Mouse (Mus musculus): ENCODE results near the gene Vamp8.

The Vamp8 gene

DNA sequence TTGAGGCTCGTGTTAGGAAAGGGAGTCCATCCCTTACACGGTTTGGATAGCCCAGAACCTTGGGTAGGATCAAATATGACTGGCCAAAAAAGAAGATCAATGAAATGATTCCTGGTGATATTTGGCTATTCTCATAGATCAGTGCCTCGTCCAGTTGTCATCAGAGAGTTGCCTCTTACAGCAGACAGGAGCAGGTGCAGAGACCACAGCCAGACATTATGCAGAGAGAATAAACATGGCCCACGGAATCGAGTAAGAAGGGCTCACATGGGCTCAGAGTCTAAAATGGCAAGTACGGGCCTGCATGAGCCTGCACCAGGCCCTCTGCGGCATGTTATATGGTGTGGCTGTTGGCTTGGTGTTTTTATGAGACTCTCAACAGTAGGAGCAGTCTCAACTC lies 14.9 kb upstream of the Vamp8 start:
- DNase-seq (ENCODE audit: low read depth, low spot score): no peak

DNA sequence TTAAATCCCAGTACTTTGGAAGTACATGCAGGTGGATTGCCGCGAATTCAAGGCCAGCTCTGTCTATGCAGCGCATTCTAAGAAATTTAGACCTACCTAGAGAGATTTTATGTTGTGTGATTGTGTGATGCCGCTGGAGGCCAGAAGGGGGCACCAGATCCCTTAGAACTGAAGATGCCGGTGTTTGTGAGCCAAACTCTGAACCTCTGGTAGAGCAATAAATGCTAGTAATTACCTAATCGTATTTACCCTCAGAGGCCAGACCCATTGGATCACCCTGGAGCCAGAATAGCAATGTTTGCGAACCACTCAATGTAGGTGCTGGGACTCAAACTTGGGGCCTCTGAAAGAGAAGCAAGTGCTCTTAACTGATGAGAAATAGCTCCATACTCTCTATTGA lies 11.4 kb upstream of the Vamp8 start:
- DNase-seq (ENCODE audit: low read depth, low spot score): no peak

DNA sequence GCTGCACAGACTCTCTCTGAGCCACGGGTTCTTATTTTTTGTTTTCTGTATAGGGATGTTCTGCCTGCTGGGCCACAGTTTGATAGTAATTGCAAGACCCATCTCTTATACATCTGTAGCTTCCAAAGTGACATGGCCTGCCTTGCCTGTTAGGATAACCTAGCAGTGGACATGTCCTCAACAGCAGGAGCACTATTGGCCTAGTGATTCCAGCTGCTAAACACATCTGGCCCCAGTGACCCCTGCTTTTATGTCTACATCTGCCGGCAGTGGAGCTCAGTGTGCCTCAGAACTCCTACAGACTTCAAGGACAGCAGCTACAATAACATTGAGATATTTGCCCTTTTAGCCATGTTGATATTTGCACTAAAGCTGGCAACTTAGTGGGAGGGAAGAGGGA lies 9.5 kb upstream of the Vamp8 start:
- DNase-seq (ENCODE audit: low read depth, low spot score): no peak

DNA sequence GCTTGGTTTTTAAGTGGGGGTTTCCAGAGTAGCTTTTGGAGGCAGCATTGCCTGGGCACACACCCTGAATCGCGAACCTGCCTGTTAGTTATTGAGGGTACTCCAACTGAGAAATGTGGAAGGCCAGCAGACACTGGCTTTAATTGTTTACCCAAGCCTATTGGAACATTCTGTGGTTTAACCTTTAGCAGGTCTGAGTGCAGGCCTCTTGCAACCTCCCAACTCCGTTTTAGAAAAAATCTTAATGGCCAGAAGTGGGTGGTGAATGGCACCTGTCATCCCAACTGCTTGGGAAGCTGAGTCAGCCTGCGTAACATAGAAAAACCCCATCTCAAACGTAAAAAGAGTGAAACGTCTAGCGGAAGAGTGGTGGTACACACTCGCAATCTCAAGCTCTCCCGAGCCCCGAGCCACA lies 6.3 kb upstream of the Vamp8 start:
- no peak for DNase-seq (ENCODE audit: low read depth, low spot score)

DNA sequence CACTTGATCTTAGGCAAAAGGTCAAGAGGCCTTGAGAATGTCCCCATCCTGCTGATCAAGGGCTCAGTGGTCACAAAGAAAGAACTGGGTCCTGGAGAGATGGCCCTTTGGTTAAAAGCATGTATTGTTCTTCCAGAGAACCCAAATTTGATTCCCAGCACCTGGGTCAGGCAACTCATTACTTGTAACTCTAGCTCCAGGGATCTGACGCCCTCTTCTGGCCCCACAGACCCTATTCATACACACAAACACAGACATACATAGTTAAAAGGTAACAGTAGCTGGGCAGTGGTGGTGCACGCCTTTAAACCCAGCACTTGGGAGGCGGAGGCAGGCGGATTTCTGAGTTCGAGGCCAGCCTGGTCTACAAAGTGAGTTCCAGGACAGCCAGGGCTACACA lies 1.8 kb upstream of the Vamp8 start:
- DNase-seq (ENCODE audit: low read depth, low spot score): no peak

DNA sequence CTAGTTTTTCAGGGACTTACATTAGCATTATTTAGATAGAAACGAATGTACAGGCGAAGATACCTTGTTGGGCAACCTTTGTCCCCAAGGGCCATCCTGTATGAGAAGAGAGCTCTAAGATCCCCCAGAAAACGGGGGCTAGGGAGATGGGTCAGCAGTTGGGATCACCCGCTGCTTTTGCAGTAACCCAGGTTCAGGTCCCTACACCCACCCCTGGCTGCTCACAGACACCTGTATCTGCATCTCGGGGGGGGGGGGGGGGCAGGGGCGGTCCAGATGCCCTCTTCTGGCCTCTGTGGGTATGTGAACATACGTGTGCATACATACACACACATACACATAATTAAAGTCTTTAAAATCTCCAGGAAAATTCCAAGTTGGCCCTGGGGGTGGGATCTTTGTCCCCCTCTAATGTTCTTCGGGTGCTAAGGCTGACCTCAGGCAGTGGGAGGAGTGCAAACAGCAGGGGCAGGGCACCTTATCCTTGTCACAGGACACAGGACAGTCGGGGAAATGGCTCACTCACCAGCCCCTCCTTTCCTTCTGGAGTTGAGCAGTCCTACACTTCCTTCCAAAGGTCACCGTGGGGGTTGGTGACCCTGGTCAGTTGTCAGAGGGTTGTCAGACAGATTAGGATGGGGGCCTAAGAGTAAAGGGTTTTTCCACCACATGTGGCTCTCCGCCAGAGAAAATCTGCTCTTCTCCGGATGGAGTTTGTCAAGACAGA lies 455 bp upstream of the Vamp8 start:
- no peak for DNase-seq (ENCODE audit: low read depth, low spot score)

DNA sequence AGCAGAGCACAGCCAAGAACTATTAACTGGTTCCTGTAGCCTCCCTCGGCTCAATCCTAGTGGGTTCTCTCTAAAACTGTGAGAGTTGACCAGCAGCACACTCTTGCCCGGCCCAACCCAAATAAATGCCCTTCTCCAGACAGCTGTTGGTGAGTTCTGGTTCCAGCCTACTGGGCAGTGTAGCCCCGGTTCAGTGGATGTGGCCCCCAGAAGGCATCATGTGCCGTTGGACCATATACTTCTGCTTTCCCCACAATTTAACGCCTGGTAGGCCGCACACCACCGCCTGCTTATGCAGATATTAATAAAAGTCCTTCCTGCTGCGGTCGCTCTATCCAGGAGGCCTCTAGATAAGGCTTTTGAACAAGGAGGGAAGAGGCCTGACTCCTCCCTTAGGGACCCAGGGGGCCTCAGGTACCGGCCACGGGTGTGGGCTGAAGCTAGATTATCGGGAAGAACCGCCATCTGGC lies 997 bp downstream of the Vamp8 start:
- no peak for DNase-seq (ENCODE audit: low read depth, low spot score)

DNA sequence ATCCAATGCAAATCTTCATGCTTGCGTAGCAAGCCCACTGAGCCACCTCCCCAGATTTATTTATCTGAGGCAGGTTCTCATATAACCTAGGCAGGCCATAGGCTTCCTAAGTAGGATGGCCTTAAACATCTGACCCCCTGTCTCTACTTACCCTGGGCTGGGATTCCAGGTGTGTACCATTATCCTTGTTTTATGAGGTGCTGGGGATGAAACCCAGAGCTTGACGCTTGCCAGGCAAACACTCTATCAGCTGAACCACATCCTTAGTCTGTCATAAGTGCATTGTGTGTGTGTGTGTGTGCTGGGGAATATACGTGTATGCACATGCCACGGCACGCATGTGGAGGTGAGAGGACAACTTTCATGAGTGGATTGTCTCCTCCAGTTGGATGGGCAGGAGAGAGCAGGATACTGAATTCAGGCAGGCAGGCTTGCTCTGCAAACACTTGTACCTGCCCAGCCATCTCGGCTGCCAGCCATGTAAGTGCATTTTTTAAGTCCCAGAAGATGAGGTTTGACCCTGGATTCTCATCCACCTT lies 1.6 kb downstream of the Vamp8 start:
- no peak for DNase-seq (ENCODE audit: low read depth, low spot score)

DNA sequence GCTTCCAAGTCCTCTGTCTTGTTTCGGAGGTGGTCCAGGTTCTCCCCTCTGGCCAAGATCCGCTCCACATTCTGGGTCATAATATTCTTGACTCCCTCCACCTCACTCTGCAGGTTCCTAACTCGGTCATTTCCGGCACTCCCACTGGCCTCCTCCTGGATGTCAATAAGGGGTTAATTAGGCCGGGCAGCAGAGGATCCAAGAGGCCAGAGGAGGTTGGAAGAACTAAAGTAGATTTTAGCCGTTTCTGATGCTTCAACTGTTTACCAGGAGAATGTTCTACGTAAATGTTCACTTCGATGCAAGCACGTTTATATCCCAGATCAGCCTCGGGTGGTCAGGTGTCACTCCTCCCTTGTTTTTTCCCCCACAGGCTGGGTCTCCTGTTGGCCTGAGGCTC lies 2.2 kb downstream of the Vamp8 start:
- no peak for DNase-seq (ENCODE audit: low read depth, low spot score)

DNA sequence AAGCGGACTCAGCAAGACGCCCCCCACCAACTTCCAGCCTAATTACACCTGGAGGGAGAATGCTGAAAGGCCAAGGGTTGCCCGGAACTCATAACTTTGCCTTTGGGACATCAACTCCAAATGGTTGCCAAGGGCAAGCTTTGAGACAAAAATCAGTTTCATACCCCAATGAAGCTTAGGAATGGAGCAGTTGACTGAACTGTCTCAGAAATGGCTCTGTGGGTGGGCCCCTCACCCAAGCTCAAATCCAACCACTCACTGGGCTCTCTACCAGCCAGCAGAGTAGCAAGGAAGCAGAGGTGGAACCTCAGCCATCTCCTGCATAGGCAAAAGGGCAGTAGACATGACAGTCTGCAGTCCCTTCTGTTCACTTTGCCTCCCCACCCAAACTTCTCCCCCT lies 2.7 kb downstream of the Vamp8 start:
- DNase-seq (ENCODE audit: low read depth, low spot score): no peak

DNA sequence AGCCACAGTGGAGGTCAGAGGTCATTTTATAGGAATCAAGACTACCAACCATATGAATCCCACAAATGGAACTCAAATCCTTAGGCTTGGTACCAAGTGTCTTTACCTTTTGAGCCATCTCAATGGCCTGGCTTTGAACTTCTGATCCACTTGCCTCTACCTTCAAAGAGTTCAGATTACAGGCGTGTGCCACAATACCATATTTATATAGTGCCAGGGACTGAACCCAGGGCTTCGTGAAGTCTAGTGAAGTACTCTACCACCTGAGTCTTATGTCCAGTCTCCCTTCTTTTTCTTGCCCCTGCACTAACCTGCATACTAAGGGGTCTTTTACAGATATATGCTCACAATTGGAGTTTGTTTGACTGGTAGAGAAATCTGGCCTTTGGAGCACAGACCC lies 3.9 kb downstream of the Vamp8 start:
- no peak for DNase-seq (ENCODE audit: low read depth, low spot score)

DNA sequence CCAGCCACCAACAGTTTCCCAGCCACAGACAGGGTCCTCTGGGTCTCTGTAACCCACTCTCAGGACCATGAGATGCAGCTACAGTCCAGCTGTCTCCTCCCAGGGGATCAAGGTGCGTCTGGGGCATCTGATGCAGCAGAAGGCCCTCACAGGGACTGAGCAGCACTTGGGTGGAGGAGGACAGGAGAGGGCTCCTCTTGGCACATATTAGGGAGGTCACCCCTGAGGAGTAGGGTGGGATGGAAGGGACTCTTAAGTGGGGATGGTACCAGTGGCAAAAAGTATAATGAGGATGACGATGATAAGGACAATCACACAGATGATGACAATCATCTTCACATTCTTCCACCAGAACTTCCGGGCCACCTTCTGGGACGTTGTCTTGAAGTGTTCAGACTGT lies 5.2 kb downstream of the Vamp8 start:
- no peak for DNase-seq (ENCODE audit: low read depth, low spot score)

DNA sequence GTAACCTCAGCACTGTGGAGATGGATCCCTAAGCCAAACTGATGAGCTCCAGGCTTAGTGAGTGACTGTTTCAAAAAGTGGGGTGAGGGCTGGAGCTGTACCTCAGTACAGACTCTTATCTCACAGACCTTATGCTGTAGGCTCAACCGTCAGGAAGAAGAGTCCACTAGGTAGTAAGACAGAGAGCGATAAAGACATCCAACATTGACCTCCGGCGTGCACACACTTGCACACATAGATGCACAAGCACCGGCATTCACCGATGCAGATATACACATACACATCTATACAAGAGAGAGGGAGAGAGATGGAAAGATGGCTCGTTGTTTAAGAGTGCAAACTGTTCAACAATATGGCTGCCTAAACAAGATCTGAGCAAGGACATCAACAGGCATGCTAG lies 6.6 kb downstream of the Vamp8 start:
- no peak for DNase-seq (ENCODE audit: low read depth, low spot score)

DNA sequence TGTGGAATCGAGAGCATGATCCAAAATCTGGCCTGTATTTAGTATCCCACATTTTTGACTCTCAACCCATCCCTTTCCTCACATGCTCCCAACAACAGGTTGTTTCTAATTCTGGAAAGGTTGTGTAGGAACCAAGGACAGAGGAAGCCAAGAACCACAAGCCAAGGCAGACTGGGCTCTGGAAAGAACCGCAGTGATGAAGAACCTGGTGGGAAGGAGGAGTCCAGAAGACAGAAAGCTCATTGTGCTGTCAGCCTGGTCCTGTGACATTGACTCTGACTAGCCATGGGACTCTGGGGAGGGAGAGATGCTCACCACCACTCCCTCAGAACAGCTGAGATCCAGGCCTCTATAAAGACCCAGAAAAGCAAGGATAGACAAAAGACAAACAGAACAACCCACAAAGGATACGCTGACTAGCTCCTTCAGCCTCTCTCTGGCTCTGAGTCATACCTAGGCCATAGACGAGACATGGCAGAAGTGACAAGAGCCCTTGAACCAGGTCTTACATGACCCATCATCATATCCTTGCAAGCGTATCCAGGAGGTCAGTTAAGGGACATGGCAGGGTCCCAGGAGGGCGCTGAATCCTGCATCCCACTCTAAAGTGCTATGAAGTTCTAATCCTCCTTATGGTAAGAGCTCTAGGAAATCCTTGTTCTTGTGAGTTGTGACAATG lies 7.2 kb downstream of the Vamp8 start:
- DNase-seq (ENCODE audit: low read depth, low spot score): no peak

DNA sequence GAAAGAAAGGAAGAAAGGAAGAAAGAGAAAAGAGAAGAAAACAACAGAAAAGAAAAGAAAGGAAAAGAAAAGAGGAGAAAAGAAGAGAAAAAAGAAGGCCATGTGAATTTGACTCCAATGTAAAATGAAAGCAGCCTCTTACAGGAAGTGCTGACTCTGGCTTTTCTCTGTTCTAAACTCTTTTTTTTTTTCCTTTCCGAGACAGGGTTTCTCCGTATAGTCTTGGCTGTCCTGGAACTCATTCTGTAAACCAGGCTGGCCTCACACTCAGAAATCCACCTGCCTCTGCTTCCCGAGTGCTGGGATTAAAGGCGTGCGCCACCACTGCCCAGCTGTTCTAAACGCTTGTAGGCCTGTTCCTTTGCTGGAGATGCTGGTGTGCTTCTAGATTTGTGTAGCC lies 8.0 kb downstream of the Vamp8 start:
- DNase-seq (ENCODE audit: low read depth, low spot score): no peak

DNA sequence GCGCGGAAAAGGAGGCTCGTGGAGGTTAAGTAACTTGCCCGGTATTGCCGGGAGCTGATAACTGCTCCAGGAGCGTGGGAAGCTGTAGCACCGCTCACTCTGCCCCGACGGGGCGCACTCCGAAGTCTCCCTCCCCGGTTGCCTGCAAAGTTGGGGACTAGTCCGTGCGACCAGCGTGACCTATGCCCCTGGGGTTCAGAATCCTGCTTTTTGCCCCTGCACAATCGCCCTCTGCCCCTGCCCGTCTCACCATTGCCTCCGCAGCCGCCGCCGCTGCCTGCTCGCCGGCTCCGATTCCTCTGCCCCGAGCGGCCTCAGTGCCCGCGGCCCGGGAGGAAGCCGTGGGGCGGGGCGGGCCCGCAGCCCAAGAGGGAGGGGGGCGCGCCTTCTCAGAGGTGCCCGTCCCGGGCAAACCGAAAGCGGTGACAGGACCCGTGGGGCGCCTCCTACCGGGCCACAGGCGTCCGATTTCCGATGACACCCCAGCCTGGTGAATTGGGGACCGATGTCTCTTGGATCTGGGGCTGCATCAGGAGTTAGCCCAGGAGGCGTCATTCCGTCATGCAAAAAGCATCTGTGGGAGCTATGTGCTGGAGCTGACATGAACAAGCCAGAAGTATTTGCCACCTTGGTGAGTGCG lies 10.3 kb downstream of the Vamp8 start, which contains the start of gene Vamp5:
TSS of gene Vamp5 (minus strand) at position 338 of the 640 bp plus-strand sequence.
- no peak for DNase-seq (ENCODE audit: low read depth, low spot score)

DNA sequence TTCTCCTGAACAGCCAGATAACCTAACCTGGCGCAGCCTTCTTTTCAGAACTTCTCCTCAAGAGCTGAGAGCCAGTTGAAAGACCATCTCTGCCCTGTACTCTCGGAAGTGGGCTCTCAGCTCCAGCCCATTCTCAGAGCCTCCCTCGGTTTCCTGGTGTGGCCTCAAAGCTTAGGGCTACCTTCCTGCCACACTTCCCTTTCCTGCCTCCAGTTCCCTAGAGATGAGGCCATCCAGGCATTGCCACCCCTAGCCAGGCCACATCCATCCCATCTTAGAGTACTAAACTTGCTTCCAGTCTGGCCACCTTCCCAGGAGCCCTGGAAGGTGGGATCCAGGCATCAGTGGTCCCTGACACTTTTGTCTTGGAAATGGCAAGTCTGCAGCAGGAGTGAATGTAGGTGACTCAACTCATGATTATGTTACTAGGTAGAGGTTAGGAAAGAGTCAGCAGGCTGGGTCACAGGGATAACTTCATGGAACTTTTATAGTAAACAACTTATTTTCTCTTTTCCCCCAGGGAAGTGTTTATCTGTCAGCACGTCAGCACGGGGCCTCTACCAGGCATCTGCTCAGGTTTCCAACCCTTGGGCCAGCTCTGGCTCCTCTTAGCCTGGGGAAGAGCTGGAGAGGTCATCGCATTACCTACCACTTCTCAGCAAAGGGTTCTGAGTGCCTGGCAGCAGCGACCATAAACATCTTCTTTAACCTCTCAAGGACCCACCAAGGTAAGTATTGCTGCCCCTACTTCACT lies 10.9 kb downstream of the Vamp8 start:
- DNase-seq (ENCODE audit: low read depth, low spot score): no peak

DNA sequence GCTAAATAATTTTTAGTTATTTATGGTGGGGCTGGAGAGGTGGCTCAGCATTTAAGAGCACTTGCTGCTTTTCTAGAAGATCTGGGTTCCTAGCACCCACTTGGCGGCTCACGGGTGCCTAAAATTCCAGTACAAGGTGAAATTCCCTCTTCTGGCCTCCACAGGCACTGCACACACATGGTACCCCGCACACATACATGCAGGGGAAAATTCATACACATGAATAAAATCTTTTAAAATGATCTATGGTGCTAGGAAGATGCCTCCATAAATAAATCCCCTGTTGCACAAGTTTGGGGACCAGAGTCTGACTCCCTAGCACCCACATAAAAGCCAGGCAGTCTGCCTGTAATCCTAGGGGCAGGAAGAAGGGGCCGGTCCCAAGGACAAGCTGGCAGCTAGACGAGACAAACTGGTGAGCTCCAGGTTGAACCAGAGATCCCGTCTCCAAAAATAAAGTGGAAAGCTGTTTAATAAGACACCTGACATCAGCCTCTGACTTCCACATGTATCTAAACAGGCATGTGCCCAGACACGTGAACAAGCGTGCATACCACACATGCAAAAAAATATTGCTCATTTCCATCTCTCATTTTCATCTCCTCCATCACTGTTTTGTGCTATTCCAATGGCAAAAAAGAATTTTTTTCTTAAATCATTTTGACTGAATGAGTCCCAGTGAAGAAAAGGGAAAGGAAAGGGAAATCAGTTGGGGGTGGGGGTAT lies 11.8 kb downstream of the Vamp8 start:
- DNase-seq (ENCODE audit: low read depth, low spot score): no peak

DNA sequence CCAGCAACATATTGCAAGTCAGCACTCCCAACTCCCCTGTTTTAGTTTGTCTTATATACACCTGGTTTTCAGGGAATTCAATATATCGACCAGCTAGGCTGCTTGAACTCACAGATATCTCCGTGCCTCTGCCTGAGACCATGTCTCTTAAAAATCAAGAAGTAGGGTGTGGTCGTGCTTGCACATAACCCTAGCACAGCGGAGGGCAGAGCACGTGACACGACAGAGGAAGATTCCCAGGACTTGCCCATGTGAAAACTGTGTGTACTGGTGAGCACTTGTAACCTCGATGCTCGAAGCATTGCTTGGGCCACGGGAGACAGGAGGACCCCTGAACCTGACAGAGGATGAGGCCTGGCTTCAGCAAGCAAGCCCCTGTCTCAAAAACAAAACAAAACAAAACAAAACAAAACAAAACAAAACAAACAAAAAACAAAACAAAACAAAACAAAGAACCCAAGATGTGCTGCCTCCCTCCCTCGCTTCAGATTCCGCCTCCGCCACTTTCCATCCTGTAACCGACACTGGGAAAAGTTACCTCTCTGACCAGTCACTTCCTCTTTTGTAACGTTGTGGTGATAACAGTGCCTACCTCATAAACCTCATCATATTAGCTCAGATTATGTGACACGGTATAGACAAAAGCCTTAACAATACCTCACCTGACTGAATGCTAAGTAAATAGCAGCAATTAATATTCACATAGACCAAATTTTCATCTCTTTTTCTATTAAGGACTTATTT lies 15.5 kb downstream of the Vamp8 start:
- no peak for DNase-seq (ENCODE audit: low read depth, low spot score)

DNA sequence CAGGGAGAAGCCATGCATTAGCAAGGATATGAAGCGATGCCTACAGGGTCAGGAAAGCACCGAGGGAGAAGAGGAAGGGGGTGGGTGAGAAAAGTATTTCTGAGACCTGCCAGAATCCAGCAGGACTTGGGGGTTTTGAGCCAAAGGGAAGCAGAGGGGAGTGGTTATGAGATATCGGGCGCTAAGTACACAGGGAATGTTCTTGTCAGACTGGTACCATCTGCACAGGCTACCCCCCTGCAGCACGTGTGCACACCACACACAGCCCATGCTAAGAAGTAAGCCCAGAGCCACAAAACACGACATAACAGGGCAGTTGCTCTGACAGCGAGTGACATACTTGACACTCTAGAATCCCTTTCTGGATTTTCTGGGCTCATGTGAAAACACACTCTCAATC lies 16.3 kb downstream of the Vamp8 start:
- DNase-seq (ENCODE audit: low read depth, low spot score): no peak

DNA sequence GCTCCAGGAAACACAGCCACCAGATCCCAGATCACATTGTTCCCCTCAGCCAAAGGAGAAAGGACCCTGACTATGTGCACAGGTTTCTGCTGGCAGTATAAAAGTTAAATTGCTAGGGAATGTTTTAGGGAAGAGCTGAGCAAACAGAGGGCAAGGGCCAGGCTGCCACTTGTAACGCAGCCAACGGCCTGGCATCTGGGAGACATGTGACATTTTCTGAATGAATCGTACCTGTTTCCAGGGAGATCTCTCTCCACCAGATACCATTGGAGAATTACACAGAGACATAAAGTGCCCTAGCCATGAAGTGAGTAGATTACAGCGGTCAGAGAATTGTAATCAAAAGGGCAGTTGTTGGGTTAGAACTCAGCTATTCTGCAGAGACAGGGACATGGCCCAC lies 17.3 kb downstream of the Vamp8 start:
- DNase-seq (ENCODE audit: low read depth, low spot score): no peak

Measured in brain, embryonic 18.5 days (tissue).